Mouse (Mus musculus): ENCODE data around the gene Mmp9.

DNA sequence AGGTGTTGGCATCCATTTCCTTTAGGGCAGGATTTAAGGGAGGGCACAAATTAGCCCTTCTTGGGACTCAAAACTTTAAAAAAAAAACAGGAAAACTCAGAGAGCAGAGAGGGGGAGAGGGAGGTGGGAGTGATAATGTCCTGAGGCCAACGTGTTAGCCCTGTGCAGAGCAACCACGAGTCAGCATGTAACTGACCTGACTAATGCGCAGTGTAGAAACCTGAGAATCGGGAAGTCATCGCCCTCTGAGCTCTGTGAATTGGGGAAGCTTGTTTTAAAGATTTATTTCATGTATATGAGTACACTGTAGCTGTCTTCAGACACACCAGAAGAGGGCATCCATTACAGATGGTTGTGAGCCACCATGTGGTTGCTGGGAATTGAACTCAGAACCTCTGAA is 23.8 kb upstream of the Mmp9 start:
- TF ChIP-seq TAL1 (IDR thresholded peaks at IDR 0.05; ENCODE audit: low read length): no peak
- no peak for TF ChIP-seq GATA1 (IDR thresholded peaks at IDR 0.05; ENCODE audit: low read length)
